8 mouse cellular contexts compared by ENCODE assay signal in the genomic region with DNA sequence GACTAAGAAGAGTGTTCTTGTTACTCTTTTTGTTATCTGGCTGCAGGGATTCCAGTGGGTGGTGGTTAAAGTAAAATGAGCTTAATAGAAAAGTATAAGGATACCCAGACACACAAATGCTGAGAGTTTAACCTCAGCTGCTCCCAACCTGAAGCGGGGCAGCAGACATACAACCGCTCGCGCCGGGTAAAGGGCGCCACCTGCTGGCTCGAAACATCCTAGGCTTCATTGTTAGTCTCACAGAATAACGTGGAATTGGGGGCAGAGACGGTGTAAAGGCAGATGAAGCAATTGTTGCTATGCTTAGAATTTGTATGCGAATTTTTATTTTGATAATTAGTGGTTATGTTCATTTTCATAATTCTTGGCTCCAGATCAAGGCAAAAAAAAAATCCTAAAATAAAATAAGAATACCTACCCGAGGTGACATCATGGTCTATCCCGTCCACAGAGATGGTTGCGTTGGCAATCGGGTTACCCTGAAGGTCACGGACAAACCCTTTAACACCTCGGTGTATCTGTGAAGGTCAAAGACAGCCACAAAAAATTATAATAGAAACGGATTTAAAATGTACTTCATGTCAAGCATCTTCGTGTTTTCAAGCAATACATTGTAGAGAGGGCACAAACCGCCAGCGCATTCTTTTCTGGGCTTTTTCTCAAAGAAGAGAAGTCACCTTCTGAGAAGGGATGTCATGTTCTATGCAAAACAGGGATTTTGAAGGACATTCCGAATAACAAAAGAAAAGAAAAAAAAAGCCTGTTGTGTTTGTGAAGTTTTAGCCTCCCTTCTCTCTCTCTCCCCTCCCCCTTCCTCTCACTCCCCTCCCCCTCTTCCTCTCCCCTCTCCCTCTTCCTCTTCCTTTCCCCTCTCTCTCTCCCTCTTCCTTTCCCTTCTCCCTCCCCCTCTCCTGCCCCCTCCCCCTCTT.
A peak's percentile ranks its signal among the peaks of the same experiment; 100 is the strongest.
DNase-seq lines count a peak whose midpoint lies in the region; ATAC-seq and TF ChIP-seq lines count a peak whose summit lies in the region.

No protein-coding gene starts in this region.

- no peak overlapping the region for H3K4me3 ChIP-seq in CH12.LX (replicated peaks in 1 of 3; ENCODE audit: low read depth in 2 of 3, low read length in 2 of 3, poor library complexity in 1 of 3)
- no peak overlapping the region for H3K4me3 ChIP-seq in embryonic facial prominence, embryonic 10.5 days
- H3K4me3 ChIP-seq in lung, embryonic 14.5 days (ENCODE audit: low read depth, low read length): no peak overlapping the region

- peak; percentile 55 for DNase-seq in CH12.LX (ENCODE audit: extremely low read depth)
- peak; percentile 82 for DNase-seq in adrenal gland, postnatal 14 days
- peak; percentile 81 for DNase-seq in embryonic facial prominence, embryonic 10.5 days (ENCODE audit: low spot score)
- peak; percentile 68 to 81 for DNase-seq in heart, postnatal 14 days
- peak; percentile 87 to 88 for DNase-seq in kidney, postnatal 4 days
- DNase-seq in lung, embryonic 14.5 days: peak; percentile 86
- peak; percentile 72 for DNase-seq in ovary, postnatal 36 days (ENCODE audit: low spot score)
- DNase-seq in urinary bladder, postnatal 36 days (ENCODE audit: low spot score in 2 of 2): peak; percentile 52 to 65

- intact Hi-C loops in heart, postnatal 14 days (cut with DNase I): no loop called here

- peak; percentile 65 for TF ChIP-seq RAD21 in CH12.LX (IDR thresholded peaks at IDR 0.05; ENCODE audit: low read depth, low read length)

- no peaks in the 10 kb centered on the region for H3K79me2 ChIP-seq in CH12.LX (replicated peaks; ENCODE audit: control insufficient read depth, extremely low read depth, insufficient read depth, poor library complexity, severe bottlenecking)

- H3K9ac ChIP-seq in CH12.LX (ENCODE audit: insufficient read depth, low read depth): no peak overlapping the region
- no peak overlapping the region for H3K9ac ChIP-seq in lung, embryonic 14.5 days

- H3K27ac ChIP-seq in CH12.LX (ENCODE audit: insufficient read depth, low read depth): no peak overlapping the region
- H3K27ac ChIP-seq in embryonic facial prominence, embryonic 10.5 days (replicated peaks): no peak overlapping the region
- no peak overlapping the region for H3K27ac ChIP-seq in lung, embryonic 14.5 days (ENCODE audit: low read depth)

- H3K27me3 ChIP-seq in CH12.LX (replicated peaks): peaks cover 20% of the 10 kb centered on the region
- no peaks in the 10 kb centered on the region for H3K27me3 ChIP-seq in embryonic facial prominence, embryonic 10.5 days (replicated peaks; ENCODE audit: low read depth, poor library complexity, severe bottlenecking)
- no peaks in the 10 kb centered on the region for H3K27me3 ChIP-seq in lung, embryonic 14.5 days (ENCODE audit: insufficient read depth, low read length)

- no peaks in the 10 kb centered on the region for H3K36me3 ChIP-seq in CH12.LX (replicated peaks in 1 of 2; ENCODE audit: control insufficient read depth in 1 of 2, insufficient read depth in 1 of 2, low read length in 1 of 2)
- peaks cover 6% of the 10 kb centered on the region for H3K36me3 ChIP-seq in embryonic facial prominence, embryonic 10.5 days (replicated peaks)
- H3K36me3 ChIP-seq in lung, embryonic 14.5 days (ENCODE audit: insufficient read depth): no peaks in the 10 kb centered on the region

- H3K4me1 ChIP-seq in CH12.LX (ENCODE audit: control insufficient read depth in 1 of 2, insufficient read depth in 2 of 2): no peaks in the 10 kb centered on the region
- no peaks in the 10 kb centered on the region for H3K4me1 ChIP-seq in embryonic facial prominence, embryonic 10.5 days
- no peaks in the 10 kb centered on the region for H3K4me1 ChIP-seq in lung, embryonic 14.5 days (ENCODE audit: insufficient read depth)

- no peak for TF ChIP-seq POLR2A in CH12.LX (IDR thresholded peaks at IDR 0.05; ENCODE audit: low read depth, low read length)

- in situ Hi-C loops in CH12.LX (cut with MboI; ENCODE audit: low pct_ligation_motif_present, low pct_unique_long_range_greater_than_20kb, low sequenced_read_pairs): no loop called here

- TF ChIP-seq CTCF in CH12.LX (conservative IDR thresholded peaks at IDR 0.05 in 1 of 2, IDR thresholded peaks at IDR 0.05 in 1 of 2; ENCODE audit: low read depth in 2 of 2, low read length in 2 of 2): peak; percentile 47 to 78; a peak in 3 of 4 replicates
- peak; percentile 86 for TF ChIP-seq CTCF in lung, embryonic 14.5 days (IDR thresholded peaks at IDR 0.05; ENCODE audit: low read depth)

- TF ChIP-seq EP300 in CH12.LX (IDR thresholded peaks at IDR 0.05; ENCODE audit: low read length): no peak

- WGBS in embryonic facial prominence, embryonic 10.5 days: 38% methylated on average over 21 of the region's 21 CpGs
- WGBS in lung, embryonic 14.5 days: 35% methylated on average over 21 of the region's 21 CpGs

- ATAC-seq in lung, embryonic 14.5 days (ENCODE audit: insufficient read depth): peak; percentile 73

- dilution Hi-C loops in CH12.LX (cut with MboI; ENCODE audit: extremely low pct_ligation_motif_present, extremely low pct_unique_long_range_greater_than_20kb, low sequenced_read_pairs): no loop called here

- H3K9me3 ChIP-seq in CH12.LX (replicated peaks; ENCODE audit: low read length): no peaks in the 10 kb centered on the region
- no peaks in the 10 kb centered on the region for H3K9me3 ChIP-seq in embryonic facial prominence, embryonic 10.5 days
- no peaks in the 10 kb centered on the region for H3K9me3 ChIP-seq in lung, embryonic 14.5 days (ENCODE audit: low read depth, low read length)

- peak overlapping the region; percentile 4; the same call in 1 of the 2 replicates for H3K4me2 ChIP-seq in CH12.LX (ENCODE audit: insufficient read depth, low read depth, poor library complexity, severe bottlenecking)
- no peak overlapping the region for H3K4me2 ChIP-seq in lung, embryonic 14.5 days

TF ChIP-seq in CH12.LX, 34 proteins besides CTCF, POLR2A, EP300 and RAD21:
- TF ChIP-seq USF1 (IDR thresholded peaks at IDR 0.05; ENCODE audit: low read depth, low read length): no peak
- TF ChIP-seq NELFE (IDR thresholded peaks at IDR 0.05; ENCODE audit: low read depth, low read length): no peak
- peak; percentile 63 for TF ChIP-seq SMC3 (IDR thresholded peaks at IDR 0.05; ENCODE audit: low read depth, low read length)
- no peak for TF ChIP-seq MAFK (IDR thresholded peaks at IDR 0.05; ENCODE audit: insufficient replicate concordance, low read length)
- TF ChIP-seq CHD1 (IDR thresholded peaks at IDR 0.05; ENCODE audit: low read depth, low read length): no peak
- no peak for TF ChIP-seq HCFC1 (IDR thresholded peaks at IDR 0.05; ENCODE audit: low read depth, low read length)
- no peak for TF ChIP-seq POLR2AphosphoS2 (IDR thresholded peaks at IDR 0.05; ENCODE audit: low read depth, low read length)
